Mouse (Mus musculus) splenic B cell, adult 2 months (primary cell): ENCODE results near the gene Syde2.

Experiments
- DNase-seq: peaks from one replicate; pipeline ENCODE4 v3.0.0-alpha.2; 2011; ENCODE audit warnings: low read depth, low spot score
- H3K27me3 ChIP-seq: 2 replicates; pipeline ENCODE4 v1.6.1; 2012; ENCODE audit warnings: mild to moderate bottlenecking, low read length, moderate library complexity, mixed read lengths; ENCODE audit not compliant: control insufficient read depth, poor library complexity, insufficient read depth, severe bottlenecking
- H3K36me3 ChIP-seq: 2 replicates; pipeline ENCODE4 v1.6.1; 2012; ENCODE audit warnings: mild to moderate bottlenecking, low read length, moderate library complexity, mixed read lengths; ENCODE audit not compliant: control insufficient read depth, poor library complexity, insufficient read depth, severe bottlenecking

Gene Syde2

DNA sequence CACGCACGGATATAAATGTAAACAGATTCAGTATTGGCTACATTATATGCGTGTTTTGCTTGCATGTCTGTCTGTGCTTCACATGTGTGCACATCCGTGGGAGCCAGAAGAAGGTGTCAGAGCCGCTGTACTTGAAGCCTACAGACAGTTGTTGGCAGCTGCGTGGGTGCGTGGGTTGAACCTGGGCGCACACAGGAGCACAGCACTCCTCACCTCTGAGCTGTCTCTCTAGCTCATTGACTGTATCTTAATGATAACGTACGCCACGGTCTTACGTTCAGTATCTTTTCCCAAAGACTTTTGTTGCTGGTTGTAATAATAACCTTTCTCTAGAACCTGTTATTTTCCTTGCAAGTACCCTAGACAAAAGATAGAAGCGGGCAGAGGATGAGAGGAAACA, 29.3 kb downstream of the Syde2 start:
- Histone ChIP-seq H3K27me3 (no peaks in the 10 kb centered on the region), H3K36me3 (no peaks in the 10 kb centered on the region)
- no peak for DNase-seq

DNA sequence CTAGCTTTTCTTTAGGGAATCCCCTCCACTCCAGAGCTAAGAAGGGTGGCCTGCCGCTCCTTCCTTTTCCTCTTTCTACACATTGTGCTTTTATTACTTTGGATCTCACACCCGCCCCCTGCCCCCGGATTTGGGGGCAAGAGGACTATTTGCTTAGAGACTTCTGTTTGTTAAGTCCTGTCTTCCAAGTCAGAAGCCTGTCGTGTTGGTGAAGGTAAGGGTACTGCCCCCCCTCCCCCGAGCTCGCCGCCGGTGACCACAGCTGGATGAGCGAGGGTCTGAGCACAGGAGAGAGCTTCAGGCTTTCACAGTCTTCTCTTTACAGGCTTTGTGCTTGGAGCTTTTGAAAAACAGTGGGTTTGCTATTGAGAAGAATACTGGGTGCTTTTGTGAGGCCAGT, 29.9 kb downstream of the Syde2 start:
- H3K27me3 ChIP-seq, result no peaks in the 10 kb centered on the region
- no peak for DNase-seq
- no peaks in the 10 kb centered on the region for H3K36me3 ChIP-seq

DNA sequence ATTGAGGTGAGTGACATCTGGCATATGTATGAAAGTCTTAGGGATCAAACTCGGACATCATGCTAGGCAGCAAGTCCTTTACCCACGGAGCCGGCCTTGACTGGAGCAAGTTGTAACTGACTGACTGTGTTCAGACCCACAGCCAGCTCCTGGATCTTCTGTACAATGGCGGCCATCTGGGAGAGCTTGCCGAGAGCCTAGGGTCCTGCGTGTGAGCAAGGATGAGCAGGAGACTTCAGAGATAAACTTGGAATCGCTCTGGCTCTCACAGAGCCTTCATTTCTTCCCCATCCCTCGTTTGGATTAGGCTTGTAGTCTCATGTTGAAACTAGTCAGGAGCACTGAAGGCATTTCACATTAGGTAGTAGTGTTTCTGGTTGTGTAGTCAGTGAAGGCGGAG, 34.6 kb downstream of the Syde2 start:
- no peak for DNase-seq
- Histone ChIP-seq H3K27me3 (no peaks in the 10 kb centered on the region), H3K36me3 (no peaks in the 10 kb centered on the region)

DNA sequence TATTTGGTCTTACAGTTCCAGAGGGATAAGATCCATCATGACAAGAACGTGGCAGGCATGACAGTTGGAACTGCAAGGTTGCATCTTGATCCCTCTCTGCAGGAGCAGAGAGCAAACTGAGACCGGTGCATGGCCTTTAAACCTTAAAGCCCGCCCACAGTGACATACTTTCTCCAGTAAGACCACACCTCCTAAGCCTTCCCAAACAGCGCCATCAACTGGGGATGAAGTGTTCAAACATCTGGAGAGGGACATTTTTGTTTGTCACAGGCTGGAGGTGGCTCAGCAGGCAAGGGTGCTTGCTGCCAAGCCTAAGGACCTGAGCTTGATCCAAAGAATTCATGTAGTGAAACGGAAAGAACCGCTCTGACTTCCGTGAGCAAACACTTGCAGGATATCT, 37.1 kb downstream of the Syde2 start:
- Histone ChIP-seq H3K36me3 (no peaks in the 10 kb centered on the region), H3K27me3 (no peaks in the 10 kb centered on the region)
- no peak for DNase-seq

DNA sequence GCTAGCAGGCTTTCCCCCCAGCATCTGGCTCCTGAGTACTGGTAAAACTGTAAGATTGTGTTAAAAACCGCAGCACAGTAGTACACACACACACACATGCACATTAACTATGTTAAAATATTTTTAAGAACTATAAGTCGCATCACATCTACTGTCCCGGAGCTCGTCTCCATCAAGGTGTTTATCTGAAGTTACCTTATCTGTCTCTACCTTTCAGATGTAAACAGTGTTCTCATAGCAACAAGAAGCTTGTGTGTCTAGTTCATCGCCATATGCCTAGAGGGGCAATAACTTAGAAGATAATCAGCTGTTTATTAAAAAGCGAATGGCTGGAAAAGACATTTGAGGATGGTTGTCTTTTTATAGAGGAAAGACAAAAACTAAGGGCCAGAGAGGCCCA, 37.8 kb downstream of the Syde2 start:
- H3K36me3 ChIP-seq, result no peaks in the 10 kb centered on the region
- no peaks in the 10 kb centered on the region for H3K27me3 ChIP-seq
- DNase-seq, result no peak

DNA sequence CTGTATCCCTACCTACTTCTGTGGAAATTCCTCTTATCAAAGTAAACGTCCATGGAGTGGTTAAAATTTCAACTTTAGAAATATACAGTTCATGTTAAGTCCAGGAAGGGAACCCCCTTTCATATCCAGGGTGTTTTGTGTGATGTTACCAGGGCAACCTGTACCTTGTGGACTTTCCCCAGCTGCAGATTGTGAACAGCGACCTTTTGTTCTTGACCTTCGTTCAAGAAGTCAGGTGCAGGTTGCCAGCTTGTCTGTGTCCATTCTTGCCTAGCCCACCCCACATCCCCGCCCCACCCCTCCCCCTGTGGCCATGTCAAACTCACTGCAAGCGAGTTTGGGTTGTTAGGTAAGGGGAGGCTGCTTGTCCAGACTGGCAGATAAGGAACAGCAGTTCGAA, 39.4 kb downstream of the Syde2 start:
- no peaks in the 10 kb centered on the region for H3K36me3 ChIP-seq
- no peaks in the 10 kb centered on the region for H3K27me3 ChIP-seq

DNA sequence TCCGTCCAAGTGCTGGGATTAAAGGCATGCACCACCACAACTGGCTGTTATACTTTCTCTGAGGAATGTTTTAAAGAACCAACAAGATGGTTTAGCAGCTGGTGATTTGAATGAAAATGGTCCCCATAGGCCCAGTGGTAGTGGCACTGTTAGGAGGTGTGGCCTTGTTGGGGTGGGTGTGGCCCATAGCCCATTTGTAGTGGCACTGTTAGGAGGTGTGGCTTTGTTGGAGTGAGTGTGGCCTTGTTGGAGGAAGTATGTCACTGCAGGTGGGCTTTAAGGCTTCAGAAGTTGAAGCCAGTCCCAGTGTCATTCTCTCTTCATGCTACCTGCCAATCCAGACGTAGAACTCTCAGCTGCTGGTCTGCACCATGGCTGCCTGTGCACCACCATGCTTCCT, 40.7 kb downstream of the Syde2 start:
- no peak for DNase-seq
- no peaks in the 10 kb centered on the region for H3K27me3 ChIP-seq

More for the DNA sequence above, 39.4 kb downstream of the Syde2 start:
- peak; percentile 35 for DNase-seq

DNA sequence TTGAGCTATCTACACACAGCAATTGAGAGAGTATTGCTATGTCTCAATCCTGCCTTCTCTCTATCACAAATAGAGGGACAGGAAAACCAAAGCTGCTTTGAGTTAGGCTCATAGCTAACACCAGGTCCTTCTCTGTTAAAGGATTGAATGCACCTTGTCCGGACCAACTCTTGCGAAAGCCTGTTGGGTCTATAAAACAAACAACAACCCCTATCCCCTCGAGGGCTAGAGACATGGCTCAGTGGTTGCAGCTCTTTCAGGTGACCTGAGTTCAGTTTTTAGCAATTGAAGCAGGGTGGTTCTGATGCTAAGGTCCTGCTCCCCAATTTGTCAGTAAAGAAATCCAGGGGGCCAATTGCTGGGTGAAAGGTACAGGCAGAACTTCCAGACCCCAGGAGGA, 41.6 kb downstream of the Syde2 start:
- DNase-seq, result no peak
- H3K27me3 ChIP-seq, result no peaks in the 10 kb centered on the region
- H3K36me3 ChIP-seq, result no peaks in the 10 kb centered on the region

More for the DNA sequence above, 40.7 kb downstream of the Syde2 start:
- no peaks in the 10 kb centered on the region for H3K36me3 ChIP-seq

DNA sequence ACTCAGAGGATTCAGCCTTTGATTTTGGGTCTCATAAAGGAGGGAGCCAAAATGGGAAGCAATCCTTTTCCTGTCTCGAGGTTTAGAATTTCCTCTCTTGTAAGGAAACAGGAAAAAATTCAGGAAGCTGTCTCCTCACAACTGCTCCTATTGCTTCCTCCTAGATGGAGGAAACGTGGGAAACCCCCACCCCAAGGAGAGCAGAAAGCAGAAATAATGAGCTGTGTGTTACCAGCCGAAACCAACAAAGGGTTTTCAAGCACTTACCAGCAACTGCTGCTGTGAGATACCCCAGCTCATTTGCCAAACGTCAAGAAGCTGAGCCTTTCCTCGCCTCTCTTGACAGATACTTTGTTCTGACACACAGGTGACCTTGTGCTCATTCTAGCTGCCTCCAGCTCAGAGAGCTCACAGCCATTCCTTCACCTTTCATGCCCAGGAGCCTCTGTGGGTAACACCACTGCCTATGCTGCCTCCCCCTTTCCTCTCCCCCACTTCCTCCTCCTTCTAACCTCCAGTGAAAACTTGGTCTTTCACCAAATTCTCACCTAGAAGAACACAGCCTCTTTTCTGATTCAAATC, 42.7 kb downstream of the Syde2 start:
- Histone ChIP-seq H3K36me3 (no peaks in the 10 kb centered on the region), H3K27me3 (no peaks in the 10 kb centered on the region)
- DNase-seq, result peak; percentile 37

DNA sequence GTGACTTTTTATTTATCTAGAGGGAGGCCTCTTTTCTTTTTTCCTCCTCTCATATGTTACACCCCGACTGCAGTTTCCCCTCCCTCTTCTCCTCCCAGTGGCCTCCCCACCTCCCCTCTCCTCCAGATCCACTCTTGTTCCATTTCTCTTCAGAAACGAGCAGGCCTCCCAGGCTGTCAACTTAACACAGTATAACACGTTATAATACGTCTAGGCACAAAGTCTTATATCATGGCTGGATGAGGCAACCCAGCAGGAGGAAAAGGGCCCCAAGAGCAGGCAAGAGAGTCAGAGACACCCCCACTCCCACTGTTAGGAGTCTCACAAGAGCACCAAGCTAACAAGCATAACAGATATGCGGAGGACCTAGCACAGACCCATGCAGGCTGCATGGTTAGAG, 45.3 kb downstream of the Syde2 start:
- DNase-seq, result no peak
- Histone ChIP-seq H3K27me3 (no peaks in the 10 kb centered on the region), H3K36me3 (no peaks in the 10 kb centered on the region)

DNA sequence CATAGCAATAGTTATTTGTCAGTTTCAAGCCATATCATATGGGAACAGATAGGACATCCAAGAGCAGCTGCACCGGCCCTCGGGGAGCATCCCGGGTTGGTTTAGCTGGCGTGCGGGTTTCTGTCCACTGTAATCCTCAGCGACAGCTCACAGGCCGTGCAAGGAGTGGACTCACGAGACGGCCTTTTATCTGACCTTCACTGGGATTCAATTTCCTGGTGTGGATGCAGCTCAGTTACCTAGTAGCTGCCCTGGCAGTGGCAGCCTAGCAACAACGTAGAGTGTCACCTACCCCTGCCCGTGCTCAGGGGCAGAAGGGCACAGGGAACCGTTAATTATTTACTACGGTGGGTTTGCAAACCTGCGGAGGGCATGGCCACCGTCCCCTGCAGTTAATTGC, 50.2 kb downstream of the Syde2 start:
- H3K27me3 ChIP-seq, result no peaks in the 10 kb centered on the region
- no peak for DNase-seq

DNA sequence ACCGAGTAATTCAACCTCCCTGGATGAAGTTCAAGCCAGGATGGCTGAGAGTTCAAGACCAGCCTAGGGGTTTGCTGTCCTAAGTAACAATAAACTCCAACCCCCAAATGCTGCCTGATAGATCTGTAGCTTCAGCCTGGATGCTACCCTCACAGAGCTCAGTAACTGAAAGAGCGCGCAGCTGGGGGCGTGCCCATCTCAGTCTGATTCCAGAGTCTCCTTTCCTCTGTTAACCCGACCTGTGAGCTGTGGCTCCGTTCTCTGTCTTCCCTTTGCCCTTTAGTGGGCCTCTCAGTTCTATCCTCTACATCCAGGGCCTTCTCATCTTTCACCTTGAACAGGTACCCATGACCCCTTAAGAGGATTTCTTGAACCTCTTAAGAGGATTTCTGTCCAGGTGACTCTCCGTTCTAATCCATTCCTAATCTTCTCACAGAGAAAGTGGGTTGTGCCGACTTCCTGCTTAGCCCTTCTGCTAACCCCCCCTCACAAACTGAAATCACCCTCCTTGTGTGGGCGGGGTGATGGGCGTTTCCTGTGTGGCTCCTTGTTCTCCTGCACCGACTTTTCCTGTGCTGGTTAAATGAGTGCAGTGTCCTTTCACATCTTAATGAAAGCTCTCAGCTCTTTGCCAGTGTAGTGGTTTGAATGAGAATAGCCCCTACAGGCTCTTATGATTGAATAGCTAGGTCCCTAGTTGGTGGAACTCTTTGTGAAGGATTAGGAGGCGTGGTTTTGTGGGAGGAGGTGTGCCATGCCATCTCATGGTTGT, 51.6 kb downstream of the Syde2 start:
- Histone ChIP-seq H3K27me3 (no peaks in the 10 kb centered on the region), H3K36me3 (no peaks in the 10 kb centered on the region)
- peak; percentile 19 for DNase-seq

More for the DNA sequence above, 50.2 kb downstream of the Syde2 start:
- H3K36me3 ChIP-seq, result no peaks in the 10 kb centered on the region

DNA sequence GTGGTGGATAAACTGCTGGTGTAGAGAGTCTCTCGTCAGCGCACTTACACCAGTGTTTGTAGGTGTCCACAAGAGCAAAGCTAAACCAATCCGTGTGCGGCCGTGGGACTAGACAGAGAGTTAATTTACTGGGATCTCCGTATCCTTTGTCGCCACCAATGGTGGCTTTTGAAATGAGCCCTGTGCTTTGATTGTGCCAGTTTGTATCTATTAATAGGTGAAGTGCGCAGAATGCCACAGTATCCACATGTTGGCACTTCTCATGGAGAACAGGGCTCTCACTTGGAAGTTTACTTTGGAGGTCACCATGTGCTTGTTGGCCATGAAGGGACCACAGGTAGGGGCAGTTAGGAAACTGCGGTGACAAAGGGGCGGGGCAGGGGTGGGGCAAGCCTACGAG, 53.7 kb downstream of the Syde2 start:
- Histone ChIP-seq H3K27me3 (no peaks in the 10 kb centered on the region), H3K36me3 (no peaks in the 10 kb centered on the region)
- no peak for DNase-seq

DNA sequence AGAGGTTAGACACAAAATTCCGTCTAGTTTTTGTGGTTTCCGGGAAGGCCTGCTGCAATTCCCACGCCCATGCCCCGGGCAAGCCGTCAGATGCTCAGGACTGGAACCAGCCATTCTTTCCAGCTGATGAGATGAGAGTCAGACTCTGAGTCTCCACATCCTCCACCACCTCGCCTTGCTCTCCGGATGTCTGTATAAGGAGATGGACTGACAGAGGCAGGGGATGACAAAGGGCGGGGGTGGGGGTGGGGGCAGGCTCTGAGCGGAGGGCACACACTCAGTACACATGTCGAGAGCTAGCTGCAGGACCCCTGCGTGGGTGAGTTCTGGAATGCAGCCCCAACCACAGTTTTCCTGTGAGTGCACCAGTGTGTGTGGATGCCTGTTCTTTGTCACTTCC, 57.3 kb downstream of the Syde2 start:
- no peaks in the 10 kb centered on the region for H3K27me3 ChIP-seq
- DNase-seq, result peak; percentile 25
- no peaks in the 10 kb centered on the region for H3K36me3 ChIP-seq

DNA sequence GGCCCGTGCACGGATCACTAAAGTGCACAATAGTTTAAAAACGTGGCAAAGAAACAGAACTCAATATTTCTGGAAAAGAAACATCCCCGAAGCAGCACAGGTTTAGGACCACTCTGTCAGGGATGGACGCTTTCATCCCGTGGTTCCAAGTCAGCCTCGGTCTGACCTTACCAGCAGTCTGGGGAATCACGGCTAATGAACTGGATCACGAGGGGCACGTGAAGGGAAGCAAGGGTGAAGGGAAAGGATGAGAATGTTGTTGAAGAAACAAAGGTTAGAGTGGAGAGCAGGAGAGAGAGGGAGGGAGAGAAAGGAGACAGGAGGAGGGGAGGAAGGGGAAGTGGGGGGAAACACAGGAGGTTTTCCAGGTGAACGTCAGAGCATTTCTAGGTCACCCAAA, 58.4 kb downstream of the Syde2 start:
- H3K36me3 ChIP-seq, result no peaks in the 10 kb centered on the region
- no peak for DNase-seq

More for the DNA sequence above, 58.4 kb downstream of the Syde2 start:
- no peaks in the 10 kb centered on the region for H3K27me3 ChIP-seq
